Mouse (Mus musculus) kidney, adult 9 months (tissue): ENCODE data around the gene Ereg.

Source experiments
- DNase-seq: peaks from one replicate; pipeline ENCODE4 v3.0.0; 2022

The Ereg gene

GRCm38 (mm10) chr5:91113967-91114366, 39.5 kb downstream of the Ereg start:
- no peak for DNase-seq

- DNase-seq, result no peak
Observed at GRCm38 (mm10) chr5:91114574-91114973, 40.2 kb downstream of the Ereg start.

GRCm38 (mm10) chr5:91118618-91119017, 44.2 kb downstream of the Ereg start:
- no peak for DNase-seq

DNA sequence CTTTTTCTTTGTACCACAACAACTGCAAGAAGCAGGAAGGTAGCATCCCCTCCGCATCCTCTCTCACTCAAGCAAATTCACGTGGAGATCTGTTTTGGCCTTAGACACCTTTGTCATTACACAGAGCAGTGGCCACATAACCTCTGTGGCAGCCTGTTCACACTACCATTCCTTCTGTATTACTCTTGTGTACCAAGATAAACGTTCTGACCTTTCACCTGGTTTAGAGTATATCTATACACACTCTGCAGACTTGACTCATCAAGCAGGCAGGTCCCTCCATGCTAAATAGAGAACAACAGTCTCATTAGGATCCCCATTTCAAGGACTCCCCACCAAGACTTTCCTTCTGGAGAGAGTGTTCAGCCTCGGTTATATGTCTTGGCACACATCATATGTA, 49.0 kb downstream of the Ereg start:
- DNase-seq, result no peak

GRCm38 (mm10) chr5:91124140-91124539, 49.7 kb downstream of the Ereg start:
- no peak for DNase-seq

GRCm38 (mm10) chr5:91126623-91127022, 52.2 kb downstream of the Ereg start:
- DNase-seq, result no peak

DNA sequence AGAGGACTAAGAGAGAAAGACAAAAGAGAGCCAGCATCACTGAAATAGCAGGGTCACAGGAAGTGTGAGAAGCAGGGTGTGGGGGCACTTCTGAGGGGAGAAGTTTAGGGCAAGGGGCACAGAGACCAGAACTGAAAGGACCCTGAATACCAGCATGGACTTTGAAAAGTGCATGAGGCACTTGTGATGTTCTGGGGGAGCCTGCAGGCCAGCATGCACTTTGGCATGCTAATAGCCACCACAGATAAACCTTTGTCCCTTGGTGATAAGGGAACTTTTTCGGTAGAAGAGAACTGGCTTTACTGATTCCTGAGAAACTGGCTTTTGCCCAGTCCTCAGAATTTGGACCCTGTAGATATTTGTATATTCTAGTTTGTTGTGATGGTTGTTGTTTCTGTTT, 60.5 kb downstream of the Ereg start:
- no peak for DNase-seq

DNA sequence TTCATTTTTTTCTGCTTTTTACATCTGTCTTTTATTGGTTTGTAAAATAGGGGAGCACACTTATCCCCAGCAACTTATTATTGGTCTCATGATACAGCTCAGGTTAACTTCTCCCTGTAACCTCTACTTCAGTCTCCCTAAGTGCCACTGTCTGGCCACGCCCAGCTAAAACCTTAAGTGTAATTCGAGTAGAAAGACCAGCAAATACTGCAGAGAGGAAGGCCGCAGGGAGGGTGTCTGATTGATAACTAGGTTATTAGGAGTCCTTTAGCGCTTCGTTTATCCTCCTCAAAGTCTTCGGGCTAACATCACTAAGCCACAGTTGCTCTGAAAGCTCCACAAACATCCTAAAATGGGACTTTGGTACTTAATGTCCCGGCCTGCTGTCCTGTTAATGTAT, 64.5 kb downstream of the Ereg start:
- no peak for DNase-seq

DNA sequence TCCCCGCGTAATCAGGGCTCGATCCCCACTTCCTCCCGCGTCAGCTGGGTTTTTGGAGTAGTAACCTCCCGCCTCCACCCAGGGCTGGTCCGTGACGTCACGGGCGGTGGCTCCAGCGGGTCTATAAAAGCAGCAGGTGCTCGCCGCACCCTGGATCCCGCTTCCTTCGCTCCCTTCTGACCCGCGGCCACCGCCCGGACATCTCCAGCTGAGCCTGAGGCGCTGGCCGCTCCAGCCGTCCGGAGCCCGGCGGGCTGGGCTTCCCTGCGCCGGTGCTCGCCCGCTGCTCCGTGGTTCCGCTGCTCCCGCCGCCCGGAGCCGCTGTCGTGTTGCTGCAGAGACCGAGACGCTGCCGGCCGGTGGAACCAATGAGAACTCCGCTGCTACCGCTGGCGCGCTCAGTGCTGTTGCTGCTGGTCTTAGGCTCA, 65.0 kb downstream of the Ereg start, which contains the start of gene Areg:
Gene Areg (plus strand): TSS at position 154 of the 428 bp plus-strand sequence.
- peak; percentile 34 for DNase-seq

GRCm38 (mm10) chr5:91140896-91141448, 66.5 kb downstream of the Ereg start:
- DNase-seq, result no peak
